Mouse (Mus musculus): Measurements from ENCODE around the gene Rimklb.

DNA sequence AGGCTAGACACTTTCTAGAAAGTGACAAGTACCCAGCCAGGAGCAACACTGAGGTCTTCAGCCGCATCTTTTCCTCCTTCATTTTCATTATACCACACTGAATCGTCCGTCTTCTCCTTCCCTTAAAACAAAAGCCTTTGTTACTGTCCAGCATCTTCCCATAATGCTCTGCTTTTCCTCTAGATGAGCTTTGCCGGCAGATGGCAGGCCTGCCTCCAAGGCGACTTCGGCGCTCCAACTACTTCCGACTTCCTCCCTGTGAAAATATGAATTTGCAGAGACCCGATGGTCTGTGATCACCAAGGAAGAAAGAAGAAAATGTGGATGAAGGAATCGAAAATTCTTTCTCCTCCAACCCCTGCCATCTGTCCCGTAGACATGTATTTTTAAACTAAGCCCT, 29.6 kb upstream of the Rimklb start:
- TF ChIP-seq CTCF (IDR thresholded peaks at IDR 0.05), result no peak
- no peak for TF ChIP-seq EP300 (IDR thresholded peaks at IDR 0.05)

All from lung, postnatal 0 days (tissue).